Mouse (Mus musculus): ENCODE results near the gene Ndufaf8.

- TF ChIP-seq POLR2A (IDR thresholded peaks at IDR 0.05; ENCODE audit: borderline replicate concordance, insufficient read depth, low read length), result no peak
- TF ChIP-seq CTCF (IDR thresholded peaks at IDR 0.05; ENCODE audit: borderline replicate concordance, insufficient read depth, low read depth, low read length), result no peak
Measured at GRCm38 (mm10) chr11:120090661-120091060, 8.1 kb upstream of the Ndufaf8 start.
